Mouse (Mus musculus) limb, embryonic 10.5 days (tissue): ENCODE measurements around the gene Avp. TPM values are rescaled to one million over a fixed set of nuclear protein-coding genes. Genes with fewer than 3 reads are reported as not detected.
"Not testable (repeated sequence)": the region's sequence is repeated elsewhere in the genome, so short reads cannot be mapped to it uniquely, and the experiment has no call there.

Experiments used
- DNase-seq: peaks from one replicate; pipeline ENCODE4 v3.0.0-alpha.2; 2017; ENCODE audit warnings: low spot score
- H3K27ac ChIP-seq: fragments of 300-500 bp; sonication (generic); 2 replicates; pipeline ENCODE4 v1.5.1; 2016; ENCODE audit warnings: mild to moderate bottlenecking
- H3K27me3 ChIP-seq: fragments of 300-500 bp; sonication (generic); 2 replicates; pipeline ENCODE4 v1.6.1; 2016; ENCODE audit warnings: low read depth, mild to moderate bottlenecking; ENCODE audit not compliant: poor library complexity, severe bottlenecking
- H3K36me3 ChIP-seq: fragments of 300-500 bp; sonication (generic); 2 replicates; pipeline ENCODE4 v1.6.1; 2016; ENCODE audit warnings: mild to moderate bottlenecking, moderate library complexity
- H3K4me1 ChIP-seq: fragments of 300-500 bp; sonication (generic); 2 replicates; pipeline ENCODE4 v1.6.1; 2016
- H3K4me3 ChIP-seq: fragments of 300-500 bp; sonication (generic); 2 replicates; pipeline ENCODE4 v1.5.1; 2016; ENCODE audit warnings: mild to moderate bottlenecking, moderate library complexity
- H3K9me3 ChIP-seq: fragments of 300-500 bp; sonication (generic); replicated peaks from 2 replicates; pipeline ENCODE4 v1.6.1; 2016; ENCODE audit warnings: mild to moderate bottlenecking
- WGBS: fragments of 180-500 bp; shearing (Covaris S2); methylation state at CpG from one replicate; pipeline ENCODE4 v1.1.7; 2016; 5-methylcytosine and 5-hydroxymethylcytosine counted together
- polyA plus RNA-seq: library from polyadenylated mRNA; unstranded; fragments of >200 nt; fragmentation: Nextera tagmentation; extraction: Ambion mirVana; gene quantifications from 2 replicates; pipeline ENCODE4 v1.2.1, GENCODE M21; 2016

The Avp gene
- polyA plus RNA-seq, 1 experiment from 2014 or later, result not detected

DNA sequence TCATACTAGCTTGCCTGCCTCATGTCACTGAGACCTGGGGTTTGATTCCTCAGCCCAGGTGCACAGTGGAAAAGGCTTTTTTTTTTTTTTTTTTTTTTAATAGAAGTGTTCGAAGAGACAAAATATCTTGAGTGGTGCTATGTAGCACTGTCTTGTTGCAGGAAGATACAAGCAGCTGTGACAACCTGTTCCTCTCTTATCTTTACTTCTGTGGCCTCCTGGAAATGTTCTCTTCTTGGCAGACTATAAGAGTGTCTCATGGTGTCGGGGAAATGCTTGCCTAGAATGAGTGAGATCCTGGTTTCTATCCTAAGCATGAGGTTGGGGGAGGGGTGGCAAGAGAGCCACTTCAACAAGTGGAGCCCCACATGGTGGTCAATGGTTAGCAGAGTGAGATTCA is 6.0 kb upstream of the Avp start:
- Histone ChIP-seq H3K4me3 (no peak overlapping the region), H3K9me3 (no peaks in the 10 kb centered on the region), H3K4me1 (no peaks in the 10 kb centered on the region), H3K27ac (no peak overlapping the region), H3K36me3 (peaks cover 32% of the 10 kb centered on the region), H3K27me3 (peaks cover 12% of the 10 kb centered on the region)
- WGBS, result 90% methylated on average over 2 of the region's 2 CpGs
- DNase-seq, result no peak

DNA sequence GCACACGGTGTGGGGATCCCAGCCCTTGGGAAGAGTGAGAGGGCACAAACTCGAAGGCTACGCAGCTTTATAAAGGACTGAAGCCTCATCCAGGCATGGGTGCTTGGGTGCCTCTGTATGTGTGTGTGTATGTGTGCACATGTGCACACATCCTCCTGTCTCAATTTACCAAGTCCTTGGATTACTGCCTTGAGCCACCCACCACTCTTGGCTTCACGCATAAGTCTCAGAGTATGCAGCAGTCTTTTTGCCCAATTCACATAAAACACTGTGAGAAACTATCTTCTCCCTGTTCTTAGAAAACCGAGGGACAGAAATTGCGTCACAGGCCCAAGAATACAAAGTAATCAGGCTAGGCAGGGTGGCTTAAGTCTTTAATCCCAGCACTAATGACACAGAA is 3.7 kb upstream of the Avp start:
- Histone ChIP-seq H3K36me3 (peaks cover 11% of the 10 kb centered on the region), H3K9me3 (no peaks in the 10 kb centered on the region), H3K27me3 (peaks cover 36% of the 10 kb centered on the region), H3K27ac (no peak overlapping the region), H3K4me3 (no peak overlapping the region), H3K4me1 (peaks cover 11% of the 10 kb centered on the region)
- DNase-seq, result no peak
- 86% methylated on average over 6 of the region's 6 CpGs for WGBS

DNA sequence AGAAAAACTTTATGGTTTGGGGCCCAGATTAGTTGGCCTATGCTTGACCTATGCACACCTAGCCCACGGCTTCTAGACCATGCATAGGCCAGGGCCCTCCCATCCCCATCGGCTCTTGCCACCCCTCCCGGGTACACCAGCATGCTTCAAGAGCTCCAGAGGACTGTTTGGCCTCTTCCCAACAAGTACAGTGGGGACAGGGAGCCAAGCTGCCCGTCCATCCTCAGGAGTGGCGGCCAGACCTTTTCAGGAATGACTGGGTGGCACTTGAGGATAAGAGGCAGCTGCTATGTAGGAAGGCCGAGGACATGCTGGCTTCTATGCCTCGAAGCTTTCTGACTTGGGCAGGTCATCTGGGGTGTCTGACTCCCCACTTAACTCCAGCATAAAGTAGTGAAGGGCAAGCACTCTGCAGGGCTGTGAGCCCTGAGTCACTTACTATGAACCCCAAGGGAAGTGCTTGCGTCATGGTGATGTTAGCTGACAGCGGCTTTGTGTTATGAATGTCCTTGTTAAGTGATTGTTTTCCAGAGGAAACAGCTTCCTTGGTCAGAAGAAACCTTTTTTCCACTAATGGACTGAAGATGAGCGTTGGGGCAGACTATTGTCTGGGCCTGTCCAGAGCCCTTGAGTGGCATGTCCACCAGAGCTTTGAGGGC is 1.7 kb upstream of the Avp start:
- Histone ChIP-seq H3K4me1 (peaks cover 20% of the 10 kb centered on the region), H3K9me3 (no peaks in the 10 kb centered on the region), H3K27ac (no peak overlapping the region), H3K4me3 (no peak overlapping the region), H3K27me3 (peaks cover 56% of the 10 kb centered on the region), H3K36me3 (no peaks in the 10 kb centered on the region)
- no peak for DNase-seq
- WGBS, result 87% methylated on average over 10 of the region's 10 CpGs

DNA sequence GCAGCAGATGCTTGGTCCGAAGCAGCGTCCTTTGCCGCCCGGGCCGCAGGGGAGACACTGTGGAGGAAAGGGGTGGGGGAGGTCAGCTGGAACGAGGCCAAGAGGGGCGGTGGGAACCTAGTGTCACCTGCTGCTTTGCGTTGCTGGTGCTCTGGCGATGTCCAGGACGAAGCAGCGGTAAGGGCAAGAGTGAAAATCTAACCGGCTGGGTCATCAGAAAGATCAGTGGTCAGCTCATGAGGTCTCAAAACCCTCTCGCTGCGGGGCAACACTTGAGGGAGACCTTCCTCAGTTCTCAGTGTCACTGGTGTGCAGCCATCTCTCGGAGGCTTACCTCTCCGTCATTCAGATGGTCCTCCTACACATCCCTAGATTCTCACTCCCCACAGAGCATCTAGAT is 1.2 kb downstream of the Avp start:
- peaks cover 35% of the 10 kb centered on the region for H3K4me1 ChIP-seq
- no peaks in the 10 kb centered on the region for H3K36me3 ChIP-seq
- no peak overlapping the region for H3K27ac ChIP-seq
- peak overlapping the region; percentile 41 for H3K4me3 ChIP-seq
- 3% methylated on average over 16 of the region's 16 CpGs for WGBS
- peaks cover 84% of the 10 kb centered on the region for H3K27me3 ChIP-seq
- H3K9me3 ChIP-seq, result no peaks in the 10 kb centered on the region
- DNase-seq, result no peak

DNA sequence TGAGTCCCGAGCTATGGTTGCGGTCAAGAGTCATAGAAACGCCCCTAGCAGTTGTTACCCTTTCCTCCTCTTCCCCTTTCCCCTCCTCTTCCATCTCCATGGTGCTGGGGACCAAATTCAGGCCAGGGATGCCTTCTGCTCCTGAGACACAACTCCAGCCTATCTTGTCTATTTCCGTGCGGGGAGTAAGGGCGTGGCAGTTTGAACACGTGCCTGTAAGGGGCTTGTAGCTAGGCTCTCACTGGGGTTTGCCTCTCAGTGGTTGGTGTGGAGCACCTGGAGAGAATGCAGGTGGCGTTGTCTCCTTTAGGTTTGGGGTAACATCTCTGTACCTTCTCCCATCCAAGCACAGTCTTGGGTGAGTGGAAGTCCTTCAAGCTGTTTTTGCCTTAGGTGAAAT is 2.6 kb downstream of the Avp start:
- Histone ChIP-seq H3K36me3 (no peaks in the 10 kb centered on the region), H3K4me3 (no peak overlapping the region), H3K9me3 (no peaks in the 10 kb centered on the region), H3K27me3 (peaks cover 98% of the 10 kb centered on the region), H3K4me1 (peaks cover 38% of the 10 kb centered on the region), H3K27ac (no peak overlapping the region)
- 8% methylated on average over 8 of the region's 8 CpGs for WGBS
- no peak for DNase-seq

DNA sequence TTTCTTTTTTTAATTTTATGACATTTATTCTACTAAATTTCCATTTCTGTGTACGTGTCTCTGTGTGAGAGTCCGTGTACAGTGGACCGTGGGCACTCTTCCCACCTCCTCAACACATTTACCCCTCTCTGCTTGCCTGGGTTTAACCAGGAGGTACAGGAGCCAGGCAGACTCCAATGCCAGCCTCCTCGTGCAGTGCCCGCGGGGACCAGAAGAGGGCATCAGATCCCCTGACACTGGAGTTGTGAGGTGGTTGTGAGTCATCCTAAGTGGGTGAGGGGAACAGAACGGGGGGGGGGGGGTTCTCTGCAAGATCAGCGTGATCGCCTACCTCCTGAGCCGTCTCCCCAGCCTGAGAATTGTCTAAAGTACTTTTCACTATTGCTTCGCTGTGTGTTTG is 4.2 kb downstream of the Avp start:
- 10% methylated on average over 11 of the region's 11 CpGs for WGBS
- DNase-seq, result peak; percentile 72
- no peak overlapping the region for H3K27ac ChIP-seq
- peaks cover 97% of the 10 kb centered on the region for H3K27me3 ChIP-seq
- no peaks in the 10 kb centered on the region for H3K9me3 ChIP-seq
- no peaks in the 10 kb centered on the region for H3K36me3 ChIP-seq
- no peak overlapping the region for H3K4me3 ChIP-seq
- peaks cover 38% of the 10 kb centered on the region for H3K4me1 ChIP-seq

DNA sequence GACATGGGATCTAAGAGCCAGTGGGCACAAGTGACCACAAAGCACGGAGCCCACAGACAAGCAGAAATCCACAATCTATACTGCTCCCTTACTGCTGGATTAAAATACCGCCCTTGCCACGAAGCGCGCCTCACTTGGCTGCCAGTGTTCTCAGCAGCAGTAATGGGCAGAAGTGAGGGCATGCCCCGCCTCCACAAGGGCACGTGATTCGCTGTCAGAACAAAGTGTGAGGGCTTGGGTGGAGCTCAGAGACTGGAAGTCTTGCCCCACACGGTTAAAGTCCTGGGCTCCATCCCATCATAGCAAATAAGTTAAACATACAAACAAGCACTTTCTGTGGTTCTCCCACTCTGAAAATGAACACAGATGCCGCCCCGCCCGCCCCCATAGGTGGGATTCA is 4.7 kb downstream of the Avp start:
- Histone ChIP-seq H3K9me3 (no peaks in the 10 kb centered on the region), H3K36me3 (no peaks in the 10 kb centered on the region), H3K4me3 (peak overlapping the region; percentile 23), H3K27me3 (peaks cover 92% of the 10 kb centered on the region), H3K4me1 (peaks cover 35% of the 10 kb centered on the region), H3K27ac (no peak overlapping the region)
- DNase-seq, result peak; percentile 47
- WGBS, result 4% methylated on average over 12 of the region's 12 CpGs

DNA sequence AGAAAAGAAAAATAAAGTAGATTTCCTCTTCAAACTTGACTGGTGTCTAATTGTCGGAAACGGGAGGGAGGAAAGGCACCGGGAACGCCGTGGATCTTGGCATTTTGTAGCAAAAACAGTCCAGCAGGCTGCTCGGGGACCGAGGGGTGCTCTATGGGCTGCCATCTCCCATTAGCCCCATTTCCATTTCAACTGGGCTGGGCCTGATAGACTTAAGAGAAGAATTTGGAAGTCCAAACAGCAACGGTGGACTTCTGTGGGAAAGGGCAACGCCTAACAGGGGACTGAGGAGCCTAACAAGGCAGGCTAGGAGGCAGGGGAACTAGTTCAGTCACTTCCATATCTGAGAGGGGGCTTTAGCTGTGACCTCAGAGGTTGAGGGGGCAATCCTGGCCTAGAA is 5.3 kb downstream of the Avp start:
- peaks cover 31% of the 10 kb centered on the region for H3K4me1 ChIP-seq
- no peaks in the 10 kb centered on the region for H3K36me3 ChIP-seq
- 5% methylated on average over 9 of the region's 9 CpGs for WGBS
- H3K27me3 ChIP-seq, result peaks cover 86% of the 10 kb centered on the region
- peak; percentile 44 for DNase-seq
- peak overlapping the region; percentile 40; the same call in 1 of the 2 replicates for H3K4me3 ChIP-seq
- H3K9me3 ChIP-seq, result no peaks in the 10 kb centered on the region
- no peak overlapping the region for H3K27ac ChIP-seq

DNA sequence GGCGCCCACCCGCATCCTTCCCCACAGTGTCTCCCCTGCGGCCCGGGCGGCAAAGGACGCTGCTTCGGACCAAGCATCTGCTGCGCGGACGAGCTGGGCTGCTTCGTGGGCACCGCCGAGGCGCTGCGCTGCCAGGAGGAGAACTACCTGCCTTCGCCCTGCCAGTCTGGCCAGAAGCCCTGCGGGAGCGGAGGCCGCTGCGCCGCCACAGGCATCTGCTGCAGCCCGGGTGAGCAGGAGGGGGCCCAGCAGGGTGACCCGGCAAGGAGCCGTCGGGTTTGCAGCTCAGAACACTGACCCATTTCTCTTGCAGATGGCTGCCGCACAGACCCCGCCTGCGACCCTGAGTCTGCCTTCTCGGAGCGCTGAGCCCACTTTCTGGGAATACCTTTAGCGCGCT is 5.8 kb downstream of the Avp start:
- H3K27me3 ChIP-seq, result peaks cover 82% of the 10 kb centered on the region
- DNase-seq, result peak; percentile 57
- peaks cover 31% of the 10 kb centered on the region for H3K4me1 ChIP-seq
- 2% methylated on average over 32 of the region's 32 CpGs for WGBS
- H3K4me3 ChIP-seq, result peak overlapping the region; percentile 40
- H3K36me3 ChIP-seq, H3K27ac ChIP-seq, H3K9me3 ChIP-seq: not testable (repeated sequence)

DNA sequence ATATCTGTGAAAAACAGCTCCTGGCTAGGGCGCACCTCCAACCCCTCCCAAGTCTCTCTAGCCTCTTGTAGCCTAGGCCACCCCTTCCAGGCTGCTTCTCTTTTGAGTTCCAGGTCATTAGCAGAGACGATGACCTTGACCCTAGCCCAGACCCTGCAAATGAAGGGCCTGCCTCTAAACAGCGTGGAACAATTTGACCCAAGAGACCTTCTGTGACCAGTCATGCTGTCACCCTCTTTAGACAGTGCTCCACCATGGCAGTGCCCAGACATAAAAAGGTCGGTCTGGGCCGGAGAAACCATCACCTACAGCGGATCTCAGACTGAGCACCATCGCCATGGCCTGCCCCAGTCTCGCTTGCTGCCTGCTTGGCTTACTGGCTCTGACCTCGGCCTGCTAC is 6.5 kb downstream of the Avp start, which contains the start of gene Oxt:
TSS of gene Oxt (plus strand) at position 301 of the 400 bp plus-strand sequence.
- Histone ChIP-seq H3K27me3 (peaks cover 75% of the 10 kb centered on the region), H3K27ac (no peak within 1 kb of the TSS), H3K4me1 (peaks cover 26% of the 10 kb centered on the region), H3K4me3 (peak within 1 kb of the TSS; percentile 40), H3K36me3 (no peaks in the 10 kb centered on the region), H3K9me3 (no peaks in the 10 kb centered on the region)
- no peak for DNase-seq
- 36% methylated on average over 9 of the region's 9 CpGs for WGBS

DNA sequence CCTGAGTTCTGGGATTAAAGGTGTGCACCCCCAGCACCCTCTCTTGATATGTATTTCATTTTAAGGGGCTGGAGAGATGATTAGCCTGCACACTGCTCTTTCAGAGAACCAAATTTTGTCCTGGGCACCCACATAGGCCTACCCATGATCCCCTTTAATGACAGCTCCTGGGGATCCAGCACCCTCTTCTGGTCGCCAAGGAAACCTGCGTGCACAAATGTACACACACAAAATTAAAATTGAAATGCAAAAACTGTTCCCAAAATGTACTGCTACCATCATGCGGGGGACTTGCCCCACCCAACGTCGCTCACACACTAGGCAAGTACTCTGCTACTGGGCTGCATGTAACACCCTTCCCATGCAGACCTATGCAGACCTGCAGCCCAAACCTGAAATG is 7.4 kb downstream of the Avp start:
- Histone ChIP-seq H3K36me3 (no peaks in the 10 kb centered on the region), H3K4me1 (peaks cover 18% of the 10 kb centered on the region), H3K27me3 (peaks cover 66% of the 10 kb centered on the region), H3K4me3 (no peak overlapping the region), H3K9me3 (no peaks in the 10 kb centered on the region), H3K27ac (no peak overlapping the region)
- WGBS, result 79% methylated on average over 5 of the region's 5 CpGs
- no peak for DNase-seq

DNA sequence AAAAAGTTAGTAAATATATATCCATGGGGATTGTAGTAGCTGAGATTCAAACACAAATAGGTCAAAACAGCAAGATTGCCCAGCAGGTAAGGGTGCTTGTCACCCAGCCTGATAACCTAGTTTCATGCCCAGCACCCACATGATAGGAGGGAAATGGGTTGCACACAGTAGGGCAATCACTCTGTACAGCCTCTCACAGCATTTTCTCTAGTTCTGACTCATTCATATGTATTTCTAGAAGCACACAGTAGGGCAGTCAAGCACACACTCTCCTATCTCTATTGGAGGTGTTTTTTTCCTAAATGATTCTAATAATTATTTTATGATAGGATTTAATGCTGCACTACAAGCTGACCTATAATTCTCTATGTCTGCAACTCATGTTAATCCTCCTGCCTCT is 12.4 kb downstream of the Avp start:
- Histone ChIP-seq H3K27ac (no peak overlapping the region), H3K4me1 (peaks cover 2% of the 10 kb centered on the region), H3K27me3 (peaks cover 15% of the 10 kb centered on the region), H3K36me3 (peaks cover 23% of the 10 kb centered on the region), H3K4me3 (no peak overlapping the region), H3K9me3 (no peaks in the 10 kb centered on the region)
- no peak for DNase-seq

DNA sequence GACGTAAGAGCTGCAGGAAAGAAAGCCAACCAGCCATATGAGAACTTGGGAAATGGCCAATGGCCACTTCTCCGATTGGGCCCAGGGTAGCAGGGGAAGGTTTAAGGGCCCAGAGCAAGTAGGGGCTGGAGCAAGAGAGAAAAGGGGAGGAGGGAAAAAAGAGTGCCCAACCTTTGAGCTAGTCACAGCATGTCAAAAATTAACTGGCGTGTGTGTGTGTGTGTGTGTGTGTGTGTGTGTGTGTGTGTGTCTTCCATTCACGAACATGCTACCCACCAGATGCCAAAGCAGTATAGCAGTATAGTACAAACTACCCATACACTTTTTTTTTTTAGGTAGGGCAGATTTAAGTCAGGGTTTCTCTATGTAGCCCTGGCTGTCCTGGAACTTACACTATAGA is 13.4 kb downstream of the Avp start:
- Histone ChIP-seq H3K9me3 (no peaks in the 10 kb centered on the region), H3K4me3 (no peak overlapping the region), H3K4me1 (peaks cover 12% of the 10 kb centered on the region), H3K27ac (no peak overlapping the region), H3K36me3 (peaks cover 24% of the 10 kb centered on the region), H3K27me3 (peaks cover 7% of the 10 kb centered on the region)
- DNase-seq, result no peak
- 87% methylated on average over 4 of the region's 4 CpGs for whole genome bisulfite sequencing

DNA sequence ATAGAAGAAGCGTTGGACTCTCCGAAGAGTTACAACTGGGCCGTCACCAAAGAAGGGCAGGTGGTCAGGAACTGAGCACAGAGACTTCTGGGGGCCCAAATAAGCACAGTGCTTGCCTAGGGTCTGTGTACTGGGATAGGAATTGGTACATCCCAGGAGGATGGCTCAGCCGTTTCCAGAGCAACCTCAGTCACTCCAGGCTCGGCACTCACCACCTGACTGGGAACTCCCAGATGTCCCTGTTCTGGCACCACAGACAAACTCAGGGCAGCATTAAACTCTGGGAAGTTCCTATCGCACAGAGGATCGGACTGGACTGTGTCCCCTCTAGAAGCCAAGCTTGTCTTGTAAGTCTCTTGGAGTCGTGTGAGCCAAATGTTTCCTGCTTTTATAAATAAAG is 17.4 kb downstream of the Avp start:
- 84% methylated on average over 8 of the region's 8 CpGs for WGBS
- H3K4me3 ChIP-seq, result peak overlapping the region; percentile 86; the same call in 1 of the 2 replicates
- peaks cover 22% of the 10 kb centered on the region for H3K4me1 ChIP-seq
- no peaks in the 10 kb centered on the region for H3K27me3 ChIP-seq
- peaks cover 24% of the 10 kb centered on the region for H3K36me3 ChIP-seq
- H3K27ac ChIP-seq, result no peak overlapping the region
- DNase-seq, result no peak
- H3K9me3 ChIP-seq, result no peaks in the 10 kb centered on the region
